Mouse (Mus musculus) spleen, postnatal 10 days (tissue): ENCODE data around the gene Rnf31.

ENCODE experiments used
- DNase-seq, 2 experiments: peaks; one replicate each; pipeline ENCODE4 v3.0.0; 2021 to 2022; ENCODE audit warnings: low spot score in 2 of 2

The Rnf31 gene

DNA sequence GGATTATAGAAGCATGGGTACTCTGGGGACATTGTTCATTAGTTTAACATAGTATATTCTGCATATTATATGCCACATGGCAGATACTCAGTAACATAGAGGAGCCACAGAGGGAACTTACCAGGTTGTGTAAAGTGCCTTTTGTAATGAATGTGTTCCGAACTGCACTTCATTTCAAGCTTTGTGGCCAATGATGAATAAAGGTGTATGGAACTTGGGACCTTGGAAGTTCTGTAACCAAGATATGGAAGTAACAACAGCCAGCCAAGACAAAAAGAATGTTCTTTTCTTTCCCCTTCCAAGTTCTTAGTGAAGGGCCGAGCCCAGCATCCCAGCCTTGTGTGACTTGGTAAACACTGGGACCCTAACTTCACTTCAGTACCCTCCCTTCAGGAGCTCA, 58.4 kb downstream of the Rnf31 start, which contains the start of gene Tssk4:
TSS of gene Tssk4 (plus strand) at position 301 of the 400 bp plus-strand sequence.
- no peak for DNase-seq

DNA sequence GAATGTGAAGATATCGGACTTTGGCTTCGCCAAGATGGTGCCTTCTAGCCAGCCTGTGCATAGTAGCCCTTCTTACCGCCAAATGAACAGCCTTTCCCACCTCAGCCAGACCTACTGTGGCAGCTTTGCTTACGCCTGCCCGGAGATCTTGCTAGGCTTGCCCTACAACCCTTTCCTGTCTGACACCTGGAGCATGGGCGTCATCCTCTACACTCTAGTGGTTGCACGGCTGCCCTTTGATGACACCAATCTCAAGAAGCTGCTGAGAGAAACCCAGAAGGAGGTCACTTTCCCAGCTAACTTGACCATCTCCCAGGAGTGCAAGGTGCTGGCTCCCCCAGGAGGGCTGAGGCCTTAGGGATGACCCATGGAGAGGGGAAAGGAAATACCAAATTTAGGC, 60.0 kb downstream of the Rnf31 start:
- DNase-seq, result no peak
